Mouse (Mus musculus) kidney, postnatal 14 days (tissue): ENCODE data around the gene Zfp281.
A peak's percentile ranks its signal among the peaks of the same experiment; 100 is the strongest.

Source experiments
- DNase-seq: peaks from one replicate; pipeline ENCODE4 v3.0.0; 2022; ENCODE audit warnings: mixed read lengths

The Zfp281 gene

DNA sequence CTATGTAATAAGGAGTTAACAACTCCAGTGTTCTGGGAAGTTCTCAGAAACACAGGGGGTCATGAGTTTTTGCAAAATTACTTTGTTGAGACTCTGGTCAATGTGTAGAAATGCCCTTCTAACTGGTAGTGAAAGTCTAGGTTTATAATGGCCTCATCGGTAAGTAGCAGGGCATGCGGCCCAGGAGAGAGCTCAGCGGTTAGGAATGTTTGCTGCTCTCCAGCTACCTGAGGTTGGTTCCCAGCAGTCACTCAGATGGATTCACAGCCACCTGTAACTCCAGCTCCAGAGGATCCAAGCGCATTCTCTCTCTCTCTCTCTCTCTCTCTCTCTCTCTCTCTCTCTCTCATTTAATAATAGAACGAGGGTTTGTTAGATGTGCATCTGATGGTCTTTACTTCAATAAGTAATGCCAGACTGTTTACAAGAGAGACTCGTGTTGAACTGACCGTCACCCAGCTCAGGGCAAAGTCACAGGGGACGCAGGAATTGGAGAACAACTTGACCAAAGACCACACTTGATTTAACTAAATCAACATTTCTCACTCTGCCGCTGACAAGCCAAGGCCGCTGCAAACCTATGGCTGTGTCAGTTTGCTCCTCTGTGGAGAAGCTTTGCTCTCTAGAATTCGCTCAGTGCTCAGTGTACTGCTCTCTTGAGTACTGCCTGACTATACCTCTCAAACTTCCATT, 9.8 kb upstream of the Zfp281 start:
- no peak for DNase-seq

DNA sequence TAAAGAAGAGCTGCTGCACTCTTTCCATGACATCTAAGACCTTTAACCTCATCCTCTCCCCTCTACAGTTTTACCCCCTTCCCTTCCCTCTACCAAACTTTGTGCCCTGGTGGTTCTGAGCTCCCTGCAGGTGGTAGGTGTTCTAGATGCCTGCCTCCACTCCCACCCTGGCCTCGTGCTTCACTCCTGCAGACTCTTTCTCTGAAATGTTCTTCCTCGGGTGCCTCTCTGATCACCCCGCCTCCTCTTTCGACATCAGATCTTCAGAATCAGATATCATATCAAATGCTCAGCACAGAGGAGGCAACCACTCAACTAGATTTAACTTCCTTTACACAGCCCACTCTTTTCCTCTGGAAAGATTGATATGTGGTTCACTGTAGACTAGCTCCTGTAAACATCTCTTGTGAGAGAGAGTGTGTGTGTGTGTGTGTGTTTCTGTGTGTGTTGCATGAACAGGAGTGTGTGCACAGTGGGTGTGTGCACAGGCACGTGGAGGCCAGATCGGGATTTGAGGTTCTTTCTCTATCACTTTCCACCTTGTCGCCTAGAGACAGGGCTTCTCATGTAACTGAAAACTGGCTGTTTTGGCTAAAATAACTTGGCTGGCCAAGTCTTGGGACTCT, 7.4 kb upstream of the Zfp281 start:
- DNase-seq, result no peak

DNA sequence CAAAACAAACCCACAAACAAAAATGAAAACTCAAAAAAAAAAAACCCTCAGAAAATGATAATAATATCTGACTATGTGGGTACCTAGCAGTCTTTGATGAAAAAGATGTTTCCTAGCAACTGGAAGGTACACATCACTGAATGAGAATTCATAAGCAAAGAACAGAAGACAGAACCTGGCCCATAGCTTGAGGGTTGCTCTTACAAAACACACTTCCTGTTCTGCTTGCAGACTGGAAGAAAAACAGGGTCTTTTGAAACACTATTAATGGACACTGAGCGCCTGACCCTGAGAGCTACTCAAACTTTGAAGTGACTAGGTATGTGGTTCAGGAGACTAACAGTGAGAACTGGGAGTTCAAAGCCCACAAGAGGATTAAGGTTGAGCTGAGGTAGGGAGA, 6.1 kb upstream of the Zfp281 start:
- no peak for DNase-seq

DNA sequence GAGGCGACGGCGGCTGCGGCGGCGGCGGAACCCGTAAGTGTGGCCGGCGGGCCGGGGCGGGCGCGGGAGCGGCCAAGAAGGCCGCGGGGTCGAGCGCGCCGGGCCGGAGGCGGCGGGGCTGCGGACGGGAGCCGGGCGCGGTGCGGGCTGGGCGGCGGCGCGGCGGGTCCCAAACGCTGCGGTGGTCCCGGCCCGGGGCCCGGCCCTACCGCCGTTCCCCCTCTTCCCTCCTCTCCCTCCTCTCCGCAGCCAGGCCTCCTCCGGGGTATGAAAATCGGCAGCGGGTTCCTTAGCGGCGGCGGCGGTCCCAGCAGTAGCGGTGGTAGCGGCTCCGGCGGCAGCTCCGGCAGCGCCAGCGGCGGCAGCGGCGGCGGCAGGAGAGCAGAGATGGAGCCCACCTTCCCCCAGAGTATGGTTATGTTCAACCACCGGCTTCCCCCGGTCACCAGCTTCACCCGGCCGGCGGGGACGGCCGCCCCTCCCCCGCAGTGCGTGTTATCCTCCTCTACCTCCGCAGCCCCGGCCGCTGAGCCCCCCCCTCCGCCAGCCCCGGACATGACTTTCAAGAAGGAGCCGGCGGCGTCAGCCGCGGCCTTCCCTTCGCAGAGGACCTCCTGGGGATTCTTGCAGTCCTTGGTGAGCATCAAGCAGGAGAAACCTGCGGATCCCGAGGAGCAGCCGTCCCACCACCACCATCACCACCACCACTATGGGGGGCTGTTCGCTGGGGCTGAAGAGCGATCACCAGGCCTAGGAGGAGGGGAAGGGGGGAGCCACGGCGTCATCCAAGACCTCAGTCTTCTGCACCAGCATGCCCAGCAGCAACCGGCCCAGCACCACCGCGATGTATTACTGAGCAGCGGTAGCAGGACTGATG, 556 bp downstream of the Zfp281 start:
- DNase-seq, result peak; percentile 65

DNA sequence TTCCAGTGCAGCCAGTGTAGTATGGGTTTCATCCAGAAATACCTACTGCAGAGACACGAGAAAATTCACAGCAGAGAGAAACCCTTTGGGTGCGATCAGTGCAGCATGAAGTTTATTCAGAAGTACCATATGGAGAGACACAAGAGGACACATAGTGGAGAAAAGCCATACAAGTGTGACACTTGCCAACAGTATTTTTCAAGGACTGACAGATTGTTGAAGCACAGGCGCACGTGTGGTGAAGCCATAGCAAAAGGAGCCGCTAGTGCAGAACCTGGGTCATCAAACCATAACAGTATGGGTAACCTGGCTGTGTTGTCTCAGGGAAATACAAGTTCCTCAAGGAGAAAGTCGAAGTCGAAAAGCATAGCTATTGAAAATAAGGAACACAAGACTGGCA, 1.4 kb downstream of the Zfp281 start:
- no peak for DNase-seq

DNA sequence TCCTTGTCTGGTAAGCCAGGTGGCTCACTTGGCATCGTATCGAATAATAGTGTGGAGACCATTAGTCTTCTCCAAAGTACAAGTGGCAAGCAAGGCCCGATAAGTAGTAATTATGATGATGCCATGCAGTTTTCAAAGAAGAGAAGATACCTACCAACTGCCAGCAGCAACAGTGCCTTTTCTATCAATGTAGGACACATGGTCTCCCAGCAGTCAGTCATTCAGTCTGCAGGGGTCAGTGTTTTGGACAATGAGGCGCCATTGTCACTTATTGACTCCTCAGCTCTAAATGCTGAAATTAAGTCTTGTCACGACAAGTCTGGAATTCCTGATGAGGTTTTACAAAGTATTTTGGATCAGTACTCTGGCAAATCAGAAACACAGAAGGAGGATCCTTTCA, 2.1 kb downstream of the Zfp281 start:
- no peak for DNase-seq

DNA sequence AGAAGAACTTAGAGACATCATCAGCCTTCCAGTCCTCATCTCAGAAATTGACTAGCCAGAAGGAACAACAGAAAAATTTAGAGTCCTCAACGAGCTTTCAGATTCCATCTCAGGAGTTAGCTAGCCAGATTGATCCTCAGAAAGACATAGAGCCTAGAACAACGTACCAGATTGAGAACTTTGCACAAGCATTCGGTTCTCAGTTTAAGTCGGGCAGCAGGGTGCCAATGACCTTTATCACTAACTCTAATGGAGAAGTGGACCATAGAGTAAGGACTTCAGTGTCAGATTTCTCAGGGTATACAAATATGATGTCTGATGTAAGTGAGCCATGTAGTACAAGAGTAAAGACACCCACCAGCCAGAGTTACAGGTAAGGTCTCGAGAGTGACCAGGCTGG, 2.9 kb downstream of the Zfp281 start:
- no peak for DNase-seq

DNA sequence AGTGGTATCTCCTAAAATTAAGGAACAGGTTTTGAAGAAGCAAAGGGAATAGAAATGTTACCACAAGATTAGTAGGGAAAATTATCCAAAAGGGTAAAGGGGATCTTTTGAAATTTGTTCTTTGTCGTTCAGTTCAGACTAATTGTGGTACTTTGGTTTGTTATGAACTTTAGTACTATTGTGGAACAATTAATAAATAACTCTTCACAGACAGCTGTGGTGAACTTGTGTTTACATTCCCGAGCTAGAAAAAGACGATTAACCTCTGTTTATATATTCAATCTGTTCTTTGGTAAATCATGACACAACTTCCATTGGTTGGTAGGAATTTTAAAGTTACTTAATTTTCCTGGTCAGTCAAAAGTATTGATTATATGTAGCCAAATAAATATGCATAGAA, 8.2 kb downstream of the Zfp281 start:
- DNase-seq, result no peak

DNA sequence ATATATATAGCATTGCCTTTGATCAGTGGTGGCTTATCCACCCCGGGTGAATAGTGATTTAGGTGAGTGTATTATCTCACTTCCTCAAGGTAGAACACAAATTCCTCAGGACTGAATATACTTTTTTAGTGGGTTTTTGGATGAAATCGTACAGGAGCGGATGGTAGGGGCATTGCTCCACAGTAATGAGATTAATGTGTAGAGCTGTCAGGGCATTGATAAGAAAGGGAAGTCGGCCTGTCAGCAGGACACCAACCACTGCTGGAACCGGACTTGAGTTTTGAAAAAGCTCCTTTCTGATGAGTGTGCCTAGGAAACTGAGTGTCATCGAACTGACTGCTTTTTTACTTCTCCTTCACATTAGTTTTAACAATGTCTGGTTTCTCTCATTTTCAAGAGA, 10.9 kb downstream of the Zfp281 start:
- DNase-seq, result no peak

DNA sequence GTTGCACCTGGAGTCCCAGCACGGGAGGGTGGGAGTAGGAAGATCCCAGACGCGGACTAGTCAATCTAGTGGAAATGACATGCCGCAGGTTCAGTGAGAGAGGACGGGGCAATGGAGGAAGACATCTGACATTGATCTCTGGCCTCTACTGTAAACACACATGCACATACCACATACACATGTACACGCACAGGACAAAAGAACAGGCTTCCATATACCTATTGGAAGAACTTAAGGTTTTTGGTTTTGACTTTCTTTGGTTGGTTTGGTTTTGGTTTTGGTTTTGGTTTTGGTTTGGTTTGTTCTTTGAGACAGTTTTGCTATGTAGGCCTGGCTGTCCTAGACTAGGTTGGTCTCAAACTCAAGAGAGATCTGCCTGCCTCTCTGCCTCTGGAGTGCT, 12.2 kb downstream of the Zfp281 start:
- DNase-seq, result no peak

DNA sequence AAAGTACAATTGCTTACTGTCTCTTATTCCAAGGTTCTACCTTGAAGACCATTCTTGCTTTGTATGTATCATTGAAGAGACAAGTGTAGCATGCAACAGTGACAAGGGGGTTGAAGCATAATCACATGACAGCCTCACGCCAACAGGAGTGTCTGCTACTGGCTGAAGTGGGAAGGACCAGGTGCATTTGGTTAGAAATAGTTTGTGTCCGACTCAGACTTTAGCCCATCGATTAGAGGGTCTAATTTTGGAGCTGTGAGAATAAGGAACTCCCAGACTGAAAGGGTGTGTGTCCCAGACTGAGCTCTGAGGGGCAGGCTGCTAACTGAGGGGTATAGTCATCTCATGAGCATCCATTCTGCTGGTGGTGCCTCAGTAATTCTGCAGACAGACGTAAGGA, 13.0 kb downstream of the Zfp281 start:
- no peak for DNase-seq

DNA sequence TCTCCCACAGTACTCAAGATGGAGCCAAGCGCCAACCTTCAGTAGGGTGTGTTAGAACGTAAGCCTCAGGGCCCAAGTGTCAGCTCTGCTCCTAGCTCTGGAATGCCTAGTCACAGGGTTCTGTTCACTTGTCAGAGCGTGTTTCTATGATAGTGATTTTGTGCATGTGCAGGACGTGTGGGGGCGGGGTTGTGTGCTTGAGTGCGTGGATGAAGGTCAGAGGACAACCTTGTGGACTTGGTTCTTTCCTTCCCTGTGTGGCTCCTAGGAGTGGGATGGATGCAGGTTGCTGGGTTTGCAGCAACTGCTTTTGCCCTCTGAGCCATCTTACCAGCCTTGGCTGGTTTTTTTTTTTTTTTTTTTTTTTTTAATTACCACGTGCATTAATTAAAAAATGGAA, 13.5 kb downstream of the Zfp281 start:
- peak; percentile 17 for DNase-seq

DNA sequence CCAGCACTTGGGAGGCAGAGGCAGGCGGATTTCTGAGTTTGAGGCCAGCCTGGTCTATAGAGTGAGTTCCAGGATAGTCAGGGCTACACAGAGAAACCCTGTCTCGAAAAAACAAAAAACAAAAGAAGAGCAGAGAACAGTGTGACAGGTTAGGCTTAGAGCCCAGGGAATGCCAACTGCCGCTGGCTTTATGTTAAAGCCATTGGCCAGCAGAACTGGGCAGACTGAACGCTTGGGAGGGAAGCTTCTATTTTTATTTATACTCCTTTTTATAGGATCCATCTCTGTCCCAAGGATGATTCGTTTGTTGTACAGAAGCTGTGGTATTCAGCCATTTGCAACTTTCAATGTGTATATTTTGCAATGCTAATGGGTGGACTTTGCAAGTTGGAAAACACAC, 14.0 kb downstream of the Zfp281 start:
- DNase-seq, result no peak

DNA sequence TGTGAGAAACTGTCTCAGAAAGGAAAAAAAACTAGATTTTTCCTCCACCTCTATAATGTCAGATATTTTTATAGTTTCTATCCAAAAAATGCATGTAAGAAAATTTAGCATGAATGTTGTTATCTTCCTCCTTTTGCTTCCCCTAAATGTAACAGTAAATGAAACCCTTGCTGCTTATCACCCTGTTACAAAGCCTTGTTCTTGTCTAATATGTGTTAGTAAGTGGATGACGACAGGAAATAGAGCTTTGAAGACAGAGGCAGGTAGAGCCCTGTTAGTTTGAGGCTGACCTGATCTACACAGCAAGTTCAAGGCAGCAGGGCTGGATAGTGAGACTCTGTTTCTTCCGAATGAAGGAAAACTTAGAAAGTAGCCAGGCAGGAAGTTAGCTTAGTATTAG, 14.5 kb downstream of the Zfp281 start:
- DNase-seq, result no peak

DNA sequence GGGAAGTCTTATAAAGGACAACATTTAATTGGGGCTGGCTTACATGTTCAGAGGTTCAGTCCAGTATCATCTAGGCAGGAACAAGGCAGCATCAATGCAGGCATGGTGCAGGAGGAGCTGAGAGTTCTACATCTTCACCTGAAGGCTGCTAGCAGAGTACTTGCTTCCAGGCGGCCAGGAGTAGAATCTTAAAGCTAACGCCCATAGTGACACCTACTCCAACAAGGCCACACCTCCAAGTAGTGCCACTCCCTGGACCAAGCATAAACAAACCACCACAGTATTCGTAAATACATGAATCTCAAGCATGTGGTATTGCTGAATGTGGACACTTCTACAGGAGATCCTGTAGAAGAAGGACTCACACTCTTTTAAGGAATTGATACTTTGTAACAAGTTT, 18.0 kb downstream of the Zfp281 start:
- no peak for DNase-seq

DNA sequence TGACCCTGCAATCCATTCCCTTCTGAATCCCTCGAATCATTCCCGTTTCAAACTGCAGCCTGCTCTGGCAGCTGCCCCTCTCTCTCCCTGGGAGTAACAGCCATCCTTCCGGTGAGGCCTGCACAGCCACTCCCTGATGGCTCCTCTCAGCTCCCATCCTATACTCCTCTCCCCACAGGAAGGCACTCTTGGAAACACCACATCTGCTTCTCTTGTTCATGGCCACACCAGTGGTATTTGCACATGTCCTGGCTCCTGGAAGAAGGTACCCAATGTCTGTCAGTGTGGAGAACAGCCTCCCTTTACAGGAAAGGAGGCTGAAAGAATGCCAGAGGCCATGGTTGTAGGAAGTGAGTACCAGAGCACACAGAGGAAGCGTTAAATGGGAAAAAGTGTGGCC, 19.8 kb downstream of the Zfp281 start:
- no peak for DNase-seq

DNA sequence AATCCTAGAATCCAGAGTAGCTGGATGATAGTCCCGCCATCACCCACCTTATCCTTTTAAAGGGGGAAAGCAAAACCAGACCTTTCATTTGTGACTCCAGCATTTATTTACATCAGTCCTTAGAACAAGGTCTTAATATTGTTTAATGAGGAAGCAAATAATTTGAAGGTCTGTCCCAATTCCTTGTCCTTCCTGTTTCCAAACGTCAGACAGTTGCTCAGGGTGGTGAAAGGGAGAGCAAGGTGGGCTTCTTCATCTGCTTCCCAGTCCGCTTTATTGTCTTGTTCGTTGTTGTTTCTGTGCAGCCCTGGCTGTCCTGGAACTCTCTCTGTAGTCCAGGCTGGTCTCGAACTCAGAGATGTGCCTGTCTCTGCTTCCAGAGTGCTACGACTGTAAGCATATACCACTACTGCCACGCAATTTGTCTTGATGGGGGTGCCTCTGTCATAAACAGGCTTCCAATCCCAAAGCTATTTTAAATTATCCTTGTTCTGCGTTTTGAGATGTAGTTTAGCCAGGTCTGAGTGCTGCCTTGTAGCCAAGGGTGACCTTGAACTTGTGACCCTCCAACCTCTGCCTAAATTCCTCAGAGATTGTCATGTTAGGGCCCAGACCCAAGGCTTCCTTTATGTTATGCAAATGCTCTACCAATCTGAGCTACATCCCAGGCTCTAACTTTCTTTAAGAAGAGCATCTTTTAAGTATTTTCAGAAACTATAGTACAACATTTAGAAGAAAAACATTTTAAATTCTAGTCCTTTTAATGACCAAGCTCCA, 21.3 kb downstream of the Zfp281 start:
- DNase-seq, result no peak

DNA sequence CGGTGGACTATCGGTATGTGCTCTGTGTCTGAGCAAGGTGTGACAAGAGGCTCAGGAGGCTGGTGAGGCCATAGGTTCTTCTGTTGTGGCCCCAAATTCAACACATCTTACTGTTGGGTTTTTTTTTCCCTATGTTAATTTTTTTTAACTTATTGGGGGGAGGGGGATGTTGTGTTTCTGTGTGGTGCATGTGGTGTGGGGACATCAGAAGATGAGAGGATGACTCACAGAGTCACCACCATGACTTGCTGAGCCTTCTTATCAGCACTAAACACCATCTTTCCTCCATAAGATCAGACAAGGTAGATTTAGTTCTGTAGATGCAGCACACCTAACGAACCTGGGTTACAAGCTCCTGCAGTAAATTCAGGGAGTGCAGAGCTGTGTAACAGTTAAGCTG, 27.4 kb downstream of the Zfp281 start:
- no peak for DNase-seq

DNA sequence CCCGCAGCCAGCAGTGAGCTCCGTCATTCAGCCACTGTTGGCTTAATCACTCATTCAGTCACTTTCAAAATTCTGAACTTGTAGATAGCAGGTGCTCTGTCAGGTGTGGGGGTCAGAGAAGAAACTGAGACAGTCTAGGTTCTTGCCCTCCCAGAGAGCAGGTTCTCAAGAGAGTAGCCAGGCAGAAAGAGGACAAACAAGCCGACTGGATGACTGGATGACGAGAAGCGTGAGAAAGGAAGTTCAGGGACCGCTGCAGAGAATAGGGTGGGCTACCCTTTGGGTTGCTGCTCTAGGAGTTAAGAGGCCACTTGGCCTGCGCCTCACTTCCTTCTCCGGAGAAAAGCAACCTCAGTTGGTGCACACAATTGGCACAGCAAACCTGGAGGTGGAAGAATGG, 28.8 kb downstream of the Zfp281 start:
- DNase-seq, result no peak

DNA sequence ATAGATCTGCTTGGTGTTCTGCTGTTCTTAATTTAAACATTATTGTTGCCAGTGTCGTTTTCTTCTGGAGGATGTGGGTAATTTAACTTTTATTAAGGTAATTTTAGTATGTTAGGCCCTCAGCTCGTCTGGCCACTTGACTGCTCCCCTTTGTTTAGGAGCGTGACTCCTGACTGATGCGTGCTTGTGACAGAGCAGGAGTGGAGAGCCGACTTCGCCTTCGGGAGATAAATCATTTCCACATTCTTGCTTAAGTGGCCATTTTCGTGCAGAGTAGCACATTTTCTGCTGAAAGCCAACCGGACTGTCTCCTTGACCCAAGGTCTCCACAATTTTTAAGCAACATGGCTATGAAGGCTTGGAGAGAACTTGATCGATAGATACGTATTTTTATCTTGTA, 29.7 kb downstream of the Zfp281 start:
- no peak for DNase-seq

DNA sequence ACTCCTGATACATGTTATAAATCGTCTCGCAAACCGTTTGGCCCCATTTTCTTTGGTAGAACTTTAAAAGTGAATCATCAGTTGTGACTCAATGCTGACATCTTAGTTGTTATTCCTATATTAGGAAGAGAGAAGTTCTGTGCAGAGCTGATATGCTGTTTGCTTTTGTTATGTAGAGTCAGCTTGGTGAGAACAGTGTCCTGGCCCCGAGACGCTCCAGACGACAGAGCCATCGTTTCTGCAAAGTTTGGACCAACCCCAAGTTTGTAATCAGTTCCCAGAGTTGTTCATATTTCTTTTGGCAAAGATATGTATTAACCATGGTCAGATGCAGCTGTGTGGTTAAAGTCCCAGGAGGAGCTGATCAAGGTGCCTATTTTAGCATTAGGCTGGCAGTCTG, 31.9 kb downstream of the Zfp281 start:
- no peak for DNase-seq

DNA sequence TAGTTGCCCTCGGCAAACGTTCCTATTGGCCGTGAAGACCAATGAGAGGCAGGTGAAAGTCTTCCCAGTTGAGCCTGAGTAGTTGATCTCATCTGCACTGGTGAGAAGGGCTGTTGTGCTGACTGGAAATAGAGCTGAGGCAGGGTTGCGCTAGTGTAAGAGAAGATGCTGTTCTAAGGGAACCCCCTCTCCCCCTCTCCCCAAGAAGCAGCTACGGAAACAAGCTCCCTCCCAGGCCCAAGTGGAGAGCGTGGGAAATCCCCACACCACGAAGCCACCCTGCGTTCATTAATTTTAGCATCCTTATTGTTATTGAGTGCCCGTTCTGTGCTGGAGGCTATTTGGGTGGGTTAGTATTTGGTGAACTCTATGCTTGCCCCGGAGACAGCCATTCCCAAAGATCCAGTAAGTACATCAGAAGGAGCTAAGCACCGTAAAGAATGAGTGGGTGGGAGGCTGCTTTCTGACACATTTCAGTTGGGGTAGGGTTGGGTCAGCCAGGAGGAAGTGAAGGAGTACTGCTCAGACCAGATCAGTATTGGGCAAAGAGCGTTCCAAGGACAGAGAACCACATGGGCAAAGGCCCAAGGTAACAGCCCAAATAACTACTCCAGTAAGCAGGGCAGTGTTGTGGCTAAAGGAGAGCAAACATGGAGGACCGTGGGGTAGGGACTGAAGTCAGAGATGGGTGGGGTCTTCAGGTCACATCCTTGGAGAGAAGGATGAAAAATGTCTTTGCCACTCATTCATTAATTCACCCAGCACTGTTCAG, 33.9 kb downstream of the Zfp281 start:
- DNase-seq, result no peak

DNA sequence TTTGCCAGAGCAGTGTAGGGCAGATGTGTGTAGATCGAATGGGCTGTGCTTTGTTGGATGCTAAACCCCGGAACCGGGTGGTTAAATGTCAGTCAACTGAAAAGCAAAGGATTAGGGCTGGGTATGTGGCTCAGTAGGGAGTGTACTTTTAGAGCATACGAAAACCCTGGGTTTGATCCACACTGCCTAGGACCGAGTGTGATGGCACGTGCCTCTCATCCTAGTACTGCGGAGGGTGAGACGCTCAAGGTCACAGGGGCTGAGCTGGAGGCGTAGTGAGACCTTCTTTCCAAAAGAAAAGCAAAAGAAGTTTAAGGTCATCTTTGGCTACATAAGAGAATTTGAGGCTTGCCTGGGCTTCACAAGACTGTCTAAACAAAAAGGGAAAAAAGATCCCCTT, 34.6 kb downstream of the Zfp281 start:
- no peak for DNase-seq
